In genomic region chr15:99440112-99440815, GRCm38 (mm10) we compare ENCODE assay signal across 8 mouse cellular contexts. TPM values are rescaled to one million over a fixed set of nuclear protein-coding genes. Genes with fewer than 3 reads are reported as not detected.
DNase-seq lines count a peak whose midpoint lies in the region; ATAC-seq and TF ChIP-seq lines count a peak whose summit lies in the region.

No protein-coding gene starts in this region.

- no peaks in the 10 kb centered on the region for H3K9me3 ChIP-seq in limb, embryonic 14.5 days (ENCODE audit: control insufficient read depth, low read length)

- H3K4me2 ChIP-seq in limb, embryonic 14.5 days (replicated peaks; ENCODE audit: low read depth, low read length, severe bottlenecking) = peak overlapping the region; percentile 6; the same call in 1 of the 2 replicates

- WGBS in limb, embryonic 14.5 days = 45% methylated on average over 2 of the region's 2 CpGs

- H3K9ac ChIP-seq in limb, embryonic 14.5 days (ENCODE audit: low read depth, low read length, severe bottlenecking) = peak overlapping the region; percentile 31; the same call in 1 of the 2 replicates

- no peaks in the 10 kb centered on the region for H3K27me3 ChIP-seq in limb, embryonic 14.5 days (ENCODE audit: control insufficient read depth, insufficient read depth, low read length)

- TF ChIP-seq POLR2A in limb, embryonic 14.5 days (IDR thresholded peaks at IDR 0.05; ENCODE audit: borderline replicate concordance, extremely low read depth, insufficient read depth, insufficient read length) = no peak

- intact Hi-C loops in left cerebral cortex, adult 2 months (cut with DNase I) = no loop called here

- peak overlapping the region; percentile 72 for H3K27ac ChIP-seq in limb, embryonic 14.5 days (replicated peaks; ENCODE audit: low read depth, low read length)
- H3K27ac ChIP-seq in left cerebral cortex, adult 2 months = no peak overlapping the region

- peak; percentile 85 for ATAC-seq in limb, embryonic 14.5 days (ENCODE audit: low FRiP score, low read depth)

- no peak for TF ChIP-seq CTCF in left cerebral cortex, adult 2 months (IDR thresholded peaks at IDR 0.05)

- peaks cover 43% of the 10 kb centered on the region for H3K36me3 ChIP-seq in limb, embryonic 14.5 days (ENCODE audit: control insufficient read depth, insufficient read depth, low read length)

- H3K4me3 ChIP-seq in limb, embryonic 14.5 days (replicated peaks; ENCODE audit: low read length) = no peak overlapping the region
- H3K4me3 ChIP-seq in left cerebral cortex, adult 2 months = no peak overlapping the region

- peaks cover 48% of the 10 kb centered on the region for H3K4me1 ChIP-seq in limb, embryonic 14.5 days (ENCODE audit: control insufficient read depth, insufficient read depth, low read length)

- DNase-seq in heart, adult 11 months = peak; percentile 95
- DNase-seq in heart, adult 8-10 months (ENCODE audit: low spot score) = no peak
- DNase-seq in MN1 (ENCODE audit: low spot score) = peak; percentile 85
- DNase-seq in gastrocnemius, postnatal 4 days (ENCODE audit: low spot score in 2 of 2) = peak; percentile 77 to 88
- peak; percentile 79 for DNase-seq in limb, embryonic 14.5 days (ENCODE audit: low spot score)
- peak; percentile 66 for DNase-seq in ovary, postnatal 36 days (ENCODE audit: low spot score)
- no peak for DNase-seq in left cerebral cortex, adult 2 months (ENCODE audit: extremely low spot score in 1 of 2, low spot score in 2 of 2)
- no peak for DNase-seq in thymus, postnatal 0 days (ENCODE audit: low spot score)

RNA-seq across cellular contexts. Expression of gene Nckap5l, which starts 17.3 kb away (rescaled TPM):
- 1 to 10 TPM; 3.2 to 5.2 (median 4.4) TPM for total RNA-seq in heart, adult 8-10 months (2022)
- total RNA-seq in gastrocnemius, postnatal 4 days (2021) = 10 to 100 TPM; 37.2 to 39.4 TPM
- 24.4 and 32.4 TPM in 2 replicates for polyA plus RNA-seq in limb, embryonic 14.5 days (2012; rRNA removed)
- polyA plus RNA-seq in limb, embryonic 14.5 days (2014; fragmentation: Nextera tagmentation; extraction: Ambion mirVana) = 14.1 and 19.3 TPM in 2 replicates
- 10 to 100 TPM; 19.2 to 21.3 TPM for total RNA-seq in left cerebral cortex, adult 2 months (2021)
- 5.7 and 6.0 TPM in 2 replicates for polyA plus RNA-seq in thymus, postnatal 0 days (2015; fragmentation: Nextera tagmentation; extraction: Ambion mirVana)

RNA-seq across cellular contexts. Expression of gene Bcdin3d, which starts 34.3 kb away (rescaled TPM):
- 1 to 10 TPM; 3.0 to 3.4 (median 3.3) TPM for total RNA-seq in heart, adult 8-10 months (2022)
- 1 to 10 TPM; 7.2 to 7.4 TPM for total RNA-seq in gastrocnemius, postnatal 4 days (2021)
- 9.0 and 9.2 TPM in 2 replicates for polyA plus RNA-seq in limb, embryonic 14.5 days (2012; rRNA removed)
- 13.6 and 14.5 TPM in 2 replicates for polyA plus RNA-seq in limb, embryonic 14.5 days (2014; fragmentation: Nextera tagmentation; extraction: Ambion mirVana)
- 1 to 10 TPM; 3.7 to 5.4 TPM for total RNA-seq in left cerebral cortex, adult 2 months (2021)
- polyA plus RNA-seq in thymus, postnatal 0 days (2015; fragmentation: Nextera tagmentation; extraction: Ambion mirVana) = 24.3 and 24.7 TPM in 2 replicates

RNA-seq across cellular contexts. Expression of gene Tmbim6, which starts 47.6 kb away (rescaled TPM):
- 100 to 1,000 TPM; 230 to 269 (median 248) TPM for total RNA-seq in heart, adult 8-10 months (2022)
- 100 to 1,000 TPM; 205 to 215 TPM for total RNA-seq in gastrocnemius, postnatal 4 days (2021)
- 216 and 283 TPM in 2 replicates for polyA plus RNA-seq in limb, embryonic 14.5 days (2012; rRNA removed)
- 296 and 305 TPM in 2 replicates for polyA plus RNA-seq in limb, embryonic 14.5 days (2014; fragmentation: Nextera tagmentation; extraction: Ambion mirVana)
- 100 to 1,000 TPM; 332 to 333 TPM for total RNA-seq in left cerebral cortex, adult 2 months (2021)
- polyA plus RNA-seq in thymus, postnatal 0 days (2015; fragmentation: Nextera tagmentation; extraction: Ambion mirVana) = 398 and 433 TPM in 2 replicates

Comparison
In these comparisons a context has a peak if more than half of its experiments do, and no peak if none do; other contexts are left out.
1. DNase-seq: peak in heart, adult 11 months (single experiment), MN1 (single experiment), gastrocnemius, postnatal 4 days (2 of 2), limb, embryonic 14.5 days (single experiment) and ovary, postnatal 36 days (single experiment); none in heart, adult 8-10 months (single experiment), left cerebral cortex, adult 2 months (0 of 2) and thymus, postnatal 0 days (single experiment).